Mouse (Mus musculus): ENCODE data around the gene Fam241a.

The Fam241a gene

DNA sequence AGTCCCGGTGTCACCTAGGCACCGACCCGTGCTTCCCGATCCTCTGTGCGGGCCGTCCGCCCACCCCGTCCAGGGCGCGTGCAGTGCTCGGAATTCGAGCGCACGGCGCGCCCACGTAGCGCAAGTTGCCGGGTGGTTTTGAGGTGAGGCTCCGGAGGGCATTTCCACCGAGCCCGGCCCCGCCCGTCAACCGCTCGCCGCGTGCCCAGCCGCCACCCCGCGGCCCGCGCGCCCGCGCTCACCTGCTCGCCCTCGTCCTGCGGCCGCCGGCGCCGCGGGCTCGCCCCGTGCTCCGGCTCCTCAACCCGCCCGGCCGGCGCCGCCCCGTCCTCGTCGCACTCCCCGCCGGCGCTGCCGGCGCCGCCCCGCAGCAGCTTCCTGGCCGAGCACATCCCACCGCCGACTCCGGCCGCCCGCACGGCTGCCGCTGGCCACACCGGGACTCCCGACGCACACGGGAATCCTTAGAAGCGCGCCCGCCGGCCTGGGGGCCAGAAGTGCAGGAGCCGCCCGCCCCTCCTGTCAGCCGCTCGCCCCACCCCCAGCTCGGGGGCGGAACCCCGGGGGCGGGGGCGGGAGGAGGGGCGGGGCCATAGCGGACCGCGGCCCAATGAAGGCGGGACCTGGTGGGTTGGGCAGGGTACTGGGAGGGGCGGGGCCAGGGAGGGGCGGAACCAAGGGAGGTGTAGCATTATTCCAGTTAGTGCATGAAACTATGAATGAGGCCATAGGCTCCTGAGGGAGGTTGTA lies at the start of gene Fam241a:
Gene Fam241a, minus strand, starts transcription at position 533 of the 750 bp plus-strand sequence.
- 2% methylated on average over 93 of the region's 94 CpGs for WGBS

DNA sequence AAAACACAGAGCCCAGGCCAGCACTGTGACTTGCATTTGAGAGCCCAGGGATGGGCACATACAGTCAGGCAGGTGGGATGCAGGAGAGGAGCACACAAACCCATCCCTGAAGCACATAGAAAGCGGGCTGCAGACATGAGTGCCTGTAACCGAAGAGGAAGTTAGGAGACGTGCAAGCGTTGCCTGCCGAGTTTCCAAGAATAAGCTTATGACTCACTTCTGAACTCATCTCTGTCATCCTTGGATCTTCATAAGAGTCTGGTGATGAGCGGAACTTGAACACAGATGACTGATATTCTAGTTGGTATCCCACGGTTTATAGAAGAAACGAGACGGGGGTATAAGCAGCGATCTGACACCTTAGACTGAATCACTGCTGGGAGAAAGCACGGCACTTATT lies 36.3 kb upstream of the Fam241a start:
- 63% methylated on average over 11 of the region's 11 CpGs for WGBS

DNA sequence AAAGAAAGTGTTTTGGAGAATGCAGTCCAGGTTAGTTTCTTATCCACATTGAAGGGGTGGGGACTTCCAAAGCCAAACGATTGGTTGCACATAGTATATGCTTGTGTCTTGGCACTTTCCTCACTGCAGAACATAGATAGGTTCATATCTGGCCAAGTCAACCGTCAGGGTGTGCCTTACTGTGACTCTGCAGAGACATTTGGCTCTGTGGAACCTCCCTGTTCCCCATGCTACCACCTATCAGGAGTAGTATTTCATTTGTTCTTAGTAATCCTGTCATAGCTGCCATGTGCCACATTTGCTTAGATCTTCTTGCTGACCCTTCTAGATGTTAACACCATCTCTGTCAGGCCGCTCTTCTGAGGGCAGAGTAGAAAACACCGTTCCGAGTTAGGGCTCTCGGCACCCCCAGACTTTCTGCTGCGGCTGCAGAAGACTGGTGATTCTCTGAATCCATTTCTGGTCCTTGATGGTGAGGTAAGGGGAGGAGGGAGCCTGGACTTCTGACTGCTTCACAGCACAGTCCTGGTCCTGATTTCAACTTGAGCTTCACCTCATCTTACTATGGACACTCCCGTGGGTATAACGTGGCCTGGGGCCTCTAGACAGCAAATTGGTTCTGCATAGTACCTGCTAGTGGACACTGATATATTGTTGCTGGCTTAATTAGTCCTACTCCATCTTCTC lies 34.3 kb upstream of the Fam241a start:
- 89% methylated on average over 9 of the region's 9 CpGs for WGBS

DNA sequence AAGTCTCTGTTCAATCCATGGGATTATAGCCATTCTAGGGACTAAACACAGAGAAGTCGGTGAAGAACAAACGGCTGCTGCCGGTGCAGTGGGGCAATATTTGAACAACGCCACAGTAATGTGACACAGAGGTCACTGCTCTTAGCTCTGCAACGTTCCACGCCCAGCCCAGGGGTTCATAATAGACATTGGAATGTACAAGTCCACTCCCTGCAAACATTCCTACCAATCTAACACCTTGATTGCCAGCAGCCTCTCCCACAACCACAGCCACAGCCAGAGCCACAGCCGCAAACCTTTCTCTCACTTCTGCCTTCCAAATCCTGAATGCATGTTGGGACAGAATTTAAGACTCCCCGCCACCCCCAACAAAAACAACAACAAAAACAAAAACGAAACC lies 33.8 kb upstream of the Fam241a start:
- 82% methylated on average over 9 of the region's 9 CpGs for WGBS

DNA sequence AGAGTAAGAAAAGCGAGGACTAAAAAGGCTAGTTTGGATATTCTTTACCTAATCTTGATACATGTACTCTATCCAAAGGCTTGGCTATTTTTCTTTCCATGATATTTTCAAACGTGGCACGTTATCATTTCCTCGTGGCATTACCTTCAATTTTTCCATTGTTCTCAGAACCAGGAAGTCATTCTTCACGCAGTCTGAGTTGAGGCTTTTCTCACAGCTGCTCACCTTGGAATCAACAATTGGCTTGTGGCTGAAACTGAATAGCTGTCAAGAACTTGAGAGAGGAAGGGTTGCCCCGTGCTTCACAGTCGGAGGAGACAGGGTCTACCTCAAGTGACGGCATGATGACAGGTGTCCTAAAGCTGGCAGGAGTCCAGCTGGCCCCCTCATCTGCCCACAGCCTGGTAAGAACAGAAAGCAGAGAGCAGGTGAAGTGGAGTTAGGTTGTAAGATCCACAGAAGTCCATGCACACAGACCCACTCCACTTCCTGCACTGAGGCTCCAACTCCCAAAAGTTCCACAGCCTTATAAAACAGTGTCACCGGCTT lies 30.6 kb upstream of the Fam241a start:
- 81% methylated on average over 9 of the region's 9 CpGs for WGBS

DNA sequence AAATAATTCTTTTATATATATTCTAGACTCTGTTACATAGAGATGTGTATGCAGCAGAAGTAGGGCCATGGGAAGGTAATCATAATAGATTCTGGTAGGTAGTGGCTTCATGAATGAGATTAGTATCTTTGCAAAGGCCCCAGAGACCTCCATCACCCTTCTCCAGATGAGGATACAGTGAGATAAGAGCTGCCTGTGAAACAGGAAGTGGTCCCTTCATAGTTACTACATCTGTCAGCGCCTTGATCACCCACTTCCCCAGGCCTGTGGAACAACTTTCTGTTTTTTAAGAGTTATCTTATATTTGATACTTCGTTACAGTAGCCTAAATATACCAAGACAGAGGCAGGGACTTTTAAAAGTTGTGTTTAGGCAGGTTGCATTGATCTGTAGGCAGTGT lies 28.3 kb upstream of the Fam241a start:
- WGBS, result 89% methylated on average over 2 of the region's 2 CpGs

DNA sequence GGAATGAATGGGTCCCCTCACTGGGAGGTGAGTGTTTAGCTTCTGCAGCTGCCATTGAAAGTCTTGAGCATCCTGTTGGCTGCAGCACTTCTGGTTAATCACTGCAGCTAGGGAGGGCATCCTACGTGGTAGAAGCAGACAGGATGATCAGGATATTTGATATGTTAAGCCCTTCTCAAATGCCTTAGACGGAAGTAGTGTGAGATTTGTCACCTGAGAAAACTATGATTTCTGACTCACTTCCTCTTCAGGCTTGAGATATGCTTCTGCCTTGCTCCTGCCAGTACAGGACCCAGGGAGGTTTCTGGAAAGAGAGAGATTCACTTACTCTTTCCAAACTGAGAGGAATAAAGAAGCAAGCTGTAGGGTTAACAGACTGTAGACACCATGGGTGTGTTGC lies 27.1 kb upstream of the Fam241a start:
- 73% methylated on average over 2 of the region's 2 CpGs for WGBS

DNA sequence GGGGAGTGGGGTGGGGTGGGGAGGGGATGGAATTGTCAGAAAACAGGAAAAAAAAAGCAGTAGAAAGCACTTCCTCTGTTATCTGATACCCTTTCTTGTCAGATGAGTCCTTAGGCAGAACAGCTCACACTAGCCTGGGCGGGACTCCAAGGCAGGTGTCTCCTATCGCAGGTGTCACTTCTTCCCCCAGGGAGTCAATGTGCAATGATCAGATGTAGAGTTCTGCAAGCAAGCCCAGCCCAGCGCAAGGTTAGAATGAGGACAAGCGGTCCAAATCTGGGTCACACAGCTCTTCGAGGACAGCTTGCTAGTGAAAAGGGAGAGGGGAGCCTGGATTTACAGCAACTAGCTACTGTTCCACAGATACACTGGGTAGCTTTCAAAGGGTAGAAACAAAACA lies 26.0 kb upstream of the Fam241a start:
- 83% methylated on average over 5 of the region's 5 CpGs for WGBS

DNA sequence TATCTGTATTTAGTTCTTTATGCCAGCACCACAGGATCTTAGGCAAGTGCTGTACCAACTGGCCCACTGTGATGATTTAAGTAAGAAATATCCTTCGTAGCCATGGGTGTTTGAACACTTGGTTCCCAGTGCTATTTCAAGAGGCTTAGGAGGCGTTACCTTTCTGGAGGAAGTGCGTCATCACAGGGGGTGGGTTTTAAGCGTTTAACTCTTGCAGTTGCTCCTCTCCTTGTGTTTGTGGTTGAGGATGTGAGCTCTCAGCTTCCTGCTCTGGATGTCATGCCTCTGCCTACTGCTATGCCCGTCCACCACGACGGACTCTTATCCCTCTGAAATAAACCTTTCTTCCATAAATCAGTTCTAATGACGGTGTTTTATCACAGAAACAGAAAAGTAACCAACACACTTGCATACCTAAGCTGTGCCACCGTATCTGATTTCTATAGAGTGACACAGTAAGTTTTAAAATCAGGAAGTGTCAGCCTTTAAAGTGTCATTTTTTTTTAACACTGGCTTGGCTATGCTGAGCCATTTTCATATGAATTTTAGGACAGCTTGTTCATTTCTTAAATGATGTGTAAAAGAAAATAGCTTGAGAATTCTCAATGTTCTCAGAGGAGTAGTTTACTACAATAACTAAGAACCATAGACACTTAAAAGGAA lies 22.0 kb upstream of the Fam241a start:
- WGBS, result 65% methylated on average over 9 of the region's 9 CpGs

DNA sequence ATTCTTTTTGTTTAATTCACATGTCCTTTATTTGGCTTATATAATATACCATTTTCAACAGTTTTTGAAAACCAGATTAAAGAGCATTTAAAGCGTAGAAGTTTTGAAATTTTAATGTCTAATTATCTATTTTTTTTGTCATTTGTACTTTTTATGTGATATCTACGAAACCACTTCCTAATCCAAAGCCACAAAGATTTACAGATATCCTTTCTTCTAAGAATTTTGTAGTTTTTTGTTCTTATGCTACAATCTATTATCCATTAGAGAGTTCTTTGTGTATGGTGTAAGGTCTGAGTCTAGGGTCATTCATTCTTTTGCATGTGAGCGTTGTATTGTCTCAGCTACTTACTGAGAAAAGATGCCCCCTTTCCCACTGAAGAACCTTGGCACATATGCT lies 21.4 kb upstream of the Fam241a start:
- 97% methylated on average over 3 of the region's 3 CpGs for WGBS

DNA sequence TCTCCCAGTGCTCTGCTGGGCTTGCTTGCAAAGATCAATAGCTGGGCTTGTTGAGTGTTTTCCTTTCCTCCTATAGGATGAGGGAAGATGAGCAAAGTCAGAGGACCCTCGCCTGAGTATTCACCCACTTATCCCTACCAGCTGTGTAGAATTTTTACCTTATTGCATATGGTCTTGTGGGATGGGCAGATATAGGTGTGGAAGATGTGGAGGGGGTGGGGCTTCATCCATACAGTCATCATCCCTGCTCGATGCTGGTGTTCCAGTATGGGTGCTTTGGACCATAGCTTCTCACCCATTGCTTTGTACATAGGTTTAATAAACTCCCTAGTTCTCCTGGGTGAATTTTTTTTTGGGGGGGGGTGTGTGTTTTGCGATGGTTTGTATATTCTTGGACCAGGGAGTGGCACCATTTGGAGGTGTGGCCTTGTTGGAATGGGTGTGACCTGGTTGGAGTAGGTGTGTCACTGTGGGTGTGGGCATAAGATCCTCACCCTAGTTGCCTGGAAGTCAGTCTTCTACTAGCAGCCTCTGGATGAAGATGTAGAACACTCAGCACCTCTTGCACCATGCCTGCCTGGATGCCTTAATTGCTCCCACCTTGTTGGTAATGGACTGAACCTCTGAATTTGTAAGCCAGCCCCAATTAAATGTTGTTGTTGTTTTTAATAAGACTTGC lies 19.7 kb upstream of the Fam241a start:
- WGBS, result 94% methylated on average over 3 of the region's 3 CpGs

DNA sequence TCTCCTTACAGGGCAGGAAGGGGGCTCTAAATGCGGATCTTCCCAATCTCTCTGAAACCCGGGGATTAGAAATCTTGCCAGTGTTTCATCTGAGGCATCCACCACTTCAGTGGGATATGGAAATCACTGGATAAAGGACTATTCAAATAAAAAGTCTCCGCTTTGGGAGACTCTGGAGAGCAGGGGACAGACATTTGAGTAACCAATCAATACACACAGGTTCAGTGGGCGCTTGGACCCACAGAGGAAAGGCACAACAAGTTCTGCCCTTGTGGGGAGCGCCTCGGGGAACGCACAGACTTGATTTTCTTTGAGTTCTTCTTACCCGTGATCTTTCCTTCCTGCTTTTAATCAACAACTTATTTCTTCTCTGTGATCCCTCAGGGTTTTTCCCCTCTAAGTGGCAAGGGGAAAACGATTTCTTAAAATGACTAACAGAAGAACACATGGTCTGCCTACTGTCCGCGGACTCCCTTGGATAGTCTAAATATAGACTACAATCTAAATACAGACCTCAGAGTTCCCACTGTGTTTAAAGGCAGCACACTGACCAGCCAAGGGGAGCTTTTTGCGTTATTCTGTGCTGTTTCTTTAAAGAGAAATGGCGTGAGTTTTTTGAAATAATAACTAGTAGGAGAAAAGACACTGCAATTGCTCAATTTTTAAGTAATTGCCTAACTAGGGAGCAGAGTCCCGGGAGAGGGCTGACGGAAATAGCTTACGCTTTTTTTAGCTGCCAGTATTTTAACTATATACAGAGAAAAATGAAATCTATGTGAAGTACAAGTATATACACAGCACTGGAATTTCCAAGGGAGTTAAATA lies 18.0 kb upstream of the Fam241a start:
- WGBS, result 24% methylated on average over 16 of the region's 16 CpGs

DNA sequence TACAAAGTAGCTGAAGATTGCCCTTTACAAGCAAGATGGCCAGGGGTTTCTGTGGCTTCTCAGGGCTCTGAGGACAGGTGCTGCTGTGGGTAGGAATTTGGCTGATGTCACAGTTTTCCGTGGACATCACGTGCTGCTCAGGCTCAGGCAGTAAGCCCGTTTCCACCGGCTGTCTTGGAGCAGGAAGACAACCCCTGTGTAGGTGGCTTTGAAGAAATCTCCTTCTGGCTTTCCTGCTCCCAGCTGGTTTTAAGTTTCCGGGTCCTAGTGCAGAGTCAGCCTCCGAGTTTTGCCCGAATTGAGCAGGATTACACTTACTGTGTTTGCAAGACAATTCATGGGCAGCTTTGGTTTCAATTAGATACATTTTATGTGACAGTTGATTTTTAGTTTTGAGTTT lies 13.8 kb upstream of the Fam241a start:
- 47% methylated on average over 7 of the region's 7 CpGs for WGBS

DNA sequence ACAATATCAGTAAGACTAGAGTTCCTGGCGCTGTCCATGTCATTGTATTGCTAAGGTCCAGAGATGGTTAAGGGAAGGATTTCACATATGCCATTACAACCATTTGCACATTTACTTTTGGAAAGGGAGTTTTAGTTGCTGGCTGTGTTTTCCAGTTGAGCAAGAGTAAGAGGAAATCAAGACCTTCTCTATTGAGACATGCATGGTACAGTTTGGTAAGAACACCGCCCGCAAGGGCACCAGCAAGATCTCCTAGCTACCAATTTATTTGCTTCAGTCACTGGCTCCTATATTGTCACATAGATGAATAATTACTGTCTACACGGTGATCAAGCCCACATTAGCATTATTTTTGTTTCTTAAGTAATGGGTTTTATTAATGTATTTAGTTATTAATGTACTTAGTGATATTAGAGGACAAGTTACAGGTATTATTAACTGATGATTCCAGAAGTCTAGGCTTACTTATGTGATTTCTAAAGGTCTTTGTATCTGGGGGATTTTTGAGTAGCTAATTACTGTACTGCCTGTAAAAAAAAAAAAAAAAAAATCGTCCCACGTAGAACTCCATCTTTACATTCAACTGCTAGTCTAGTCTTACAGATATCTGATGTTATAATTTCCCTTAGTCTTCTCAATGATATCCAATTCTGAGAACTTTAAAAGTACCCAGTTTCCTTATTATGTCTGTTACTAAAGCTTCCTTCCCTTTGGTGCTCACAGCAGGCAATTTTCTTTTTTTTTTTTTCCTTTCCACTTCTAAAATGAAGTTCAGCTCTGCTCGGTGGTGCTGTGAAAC lies 944 bp downstream of the Fam241a start:
- 43% methylated on average over 7 of the region's 7 CpGs for WGBS

DNA sequence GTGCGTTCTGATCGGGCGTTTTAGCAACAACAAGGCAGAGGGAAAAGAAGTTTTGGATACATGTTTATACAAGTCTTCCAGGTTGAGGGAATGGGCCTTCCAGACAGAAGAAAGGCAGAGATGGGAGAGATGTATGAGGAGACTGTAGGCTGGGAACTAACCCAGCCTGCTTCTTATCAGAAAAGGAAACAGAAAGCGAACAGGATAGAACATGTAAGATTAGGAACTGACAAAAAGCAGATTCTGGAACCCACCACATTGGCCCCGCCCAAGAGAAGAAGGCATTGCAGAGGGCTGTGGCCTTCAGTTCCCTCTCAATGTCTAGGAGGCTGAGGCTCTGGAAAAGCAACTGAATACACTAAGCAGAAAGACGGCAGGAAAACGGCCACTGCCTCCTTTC lies 2.2 kb downstream of the Fam241a start:
- WGBS, result 90% methylated on average over 7 of the region's 7 CpGs

DNA sequence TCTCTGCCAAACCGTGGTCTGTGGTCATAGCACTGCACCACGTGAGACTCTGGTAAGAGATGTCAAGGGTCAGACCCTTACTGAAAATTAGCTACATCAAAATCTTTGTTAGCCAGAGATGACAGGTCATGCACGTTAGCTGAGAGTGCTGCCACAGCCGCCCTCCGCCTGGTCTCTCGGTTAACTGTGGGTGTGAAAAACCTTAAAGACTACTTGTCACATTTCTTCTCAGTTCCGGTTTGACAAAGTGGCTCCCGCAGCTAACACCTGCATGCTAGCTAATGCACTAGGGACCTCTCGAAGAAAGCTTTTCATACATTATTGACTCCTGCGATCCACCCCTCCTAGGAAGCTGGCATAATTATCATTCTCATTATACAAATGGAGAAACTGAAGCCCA lies 4.2 kb downstream of the Fam241a start:
- 81% methylated on average over 10 of the region's 10 CpGs for WGBS

DNA sequence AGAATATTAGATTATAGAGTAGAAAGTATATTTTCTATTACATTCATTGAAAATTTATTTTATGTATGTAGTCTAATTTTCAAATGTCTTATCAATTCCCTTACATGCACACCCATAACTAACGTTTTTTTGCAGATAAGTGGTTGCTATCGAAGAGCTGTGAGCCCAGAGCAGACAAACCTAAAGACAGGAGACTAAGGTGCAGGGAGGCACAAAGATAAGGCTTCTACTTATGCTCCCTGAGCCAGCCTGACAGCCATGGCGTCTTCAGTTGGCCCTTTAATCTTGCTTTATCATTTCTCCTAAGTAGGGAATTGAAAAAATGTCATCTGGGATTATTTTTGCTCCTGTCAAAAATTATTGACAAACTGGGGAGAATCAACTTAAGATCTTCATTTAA lies 6.6 kb downstream of the Fam241a start:
- WGBS, result 82% methylated on average over 3 of the region's 3 CpGs

DNA sequence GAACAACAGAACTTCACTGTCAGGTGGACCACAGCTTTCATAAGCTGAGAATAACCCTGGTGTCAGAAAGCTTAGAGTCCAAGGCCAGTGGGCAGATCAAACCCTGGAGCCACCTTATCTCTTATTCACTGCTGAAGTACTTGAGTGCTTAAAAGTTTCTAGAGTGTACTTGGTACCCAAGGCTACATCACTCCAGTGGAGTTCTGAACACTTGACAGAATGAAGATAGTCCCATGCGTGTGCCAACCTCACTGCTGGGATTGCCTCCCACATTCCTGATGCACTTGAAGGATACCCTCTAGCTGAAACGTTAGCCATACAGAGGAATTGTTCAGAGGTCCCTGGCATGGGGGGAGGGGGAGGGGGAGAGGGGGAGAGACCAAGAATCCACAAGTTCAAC lies 14.4 kb downstream of the Fam241a start:
- 75% methylated on average over 2 of the region's 2 CpGs for WGBS

DNA sequence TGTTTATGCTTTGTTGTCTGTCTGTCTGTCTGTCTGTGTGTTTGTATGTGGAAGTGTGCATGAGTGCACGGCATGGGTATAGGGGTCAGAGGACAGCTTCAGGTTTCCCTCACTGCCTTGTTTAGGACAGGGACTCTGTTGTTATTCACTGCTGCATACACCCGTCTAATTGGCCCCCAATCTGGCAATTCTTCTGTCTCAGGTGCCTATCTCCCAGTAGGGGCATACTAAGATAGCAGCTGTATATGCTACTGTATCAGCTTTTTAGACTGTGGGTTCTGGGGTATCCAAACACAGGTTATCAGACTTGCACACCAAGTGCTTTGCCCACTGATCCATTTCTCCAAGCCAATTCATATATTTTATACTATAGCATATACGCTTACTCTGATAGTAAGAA lies 16.2 kb downstream of the Fam241a start:
- WGBS, result 96% methylated on average over 3 of the region's 3 CpGs

DNA sequence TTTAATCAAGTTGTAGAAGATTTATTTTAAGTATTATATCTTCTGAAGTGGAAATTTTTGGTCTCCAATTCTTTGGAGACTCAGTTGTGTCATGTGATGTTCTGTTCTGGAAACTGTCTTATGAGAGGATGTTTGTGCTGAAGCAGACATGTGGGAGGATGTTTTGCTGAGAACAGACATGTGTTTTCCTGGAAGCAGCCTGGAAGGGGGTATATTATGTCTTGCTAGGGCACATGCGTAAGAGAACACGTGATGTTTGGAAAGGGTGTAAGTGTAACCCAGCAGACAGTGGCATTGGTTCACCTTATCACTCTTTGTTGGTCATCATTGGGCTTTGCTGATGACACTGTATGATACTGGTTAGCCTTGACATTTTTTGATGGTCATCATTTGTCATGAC lies 20.6 kb downstream of the Fam241a start:
- 85% methylated on average over 2 of the region's 2 CpGs for WGBS
